Mouse (Mus musculus): Measurements from ENCODE around the gene Itpkc. TPM values are rescaled to one million over a fixed set of nuclear protein-coding genes. Genes with fewer than 3 reads are reported as not detected.
A peak's percentile ranks its signal among the peaks of the same experiment; 100 is the strongest.

Itpkc gene
- total RNA-seq, 1 experiment, result 10.5 TPM

- Histone ChIP-seq H3K27ac (ENCODE audit: insufficient read depth, low read depth, low read length, poor library complexity, severe bottlenecking) (no peak overlapping the region; the same call in none of the 2 replicates), H3K36me3 (ENCODE audit: control insufficient read depth, insufficient read depth, low read length, poor library complexity, severe bottlenecking) (no peaks in the 10 kb centered on the region; the same call in 1 of the 2 replicates), H3K4me3 (ENCODE audit: insufficient read depth in 1 of 2, low read depth in 1 of 2, low read length in 2 of 2, poor library complexity in 1 of 2, severe bottlenecking in 1 of 2) (peak overlapping the region; percentile 72 to 87), H3K9ac (ENCODE audit: insufficient read depth, low read depth, low read length, poor library complexity, severe bottlenecking) (peak overlapping the region; percentile 95), H3K9me3 (ENCODE audit: control insufficient read depth, insufficient read depth, low read depth, low read length) (no peaks in the 10 kb centered on the region), H3K4me1 (ENCODE audit: control insufficient read depth in 2 of 2, insufficient read depth in 2 of 2, low read length in 2 of 2, poor library complexity in 1 of 2) (peaks cover 3 to 14% of the 10 kb centered on the region in 2 experiments; a peak in 3 of 4 replicates)
- in situ Hi-C loops (cut with MboI; ENCODE audit: low sequenced_read_pairs in 2 of 2, unreplicated experiment in 2 of 2), result no loop called here
- TF ChIP-seq ZC3H11A (IDR thresholded peaks at IDR 0.05; ENCODE audit: borderline replicate concordance, low read depth, low read length) (no peak), HCFC1 (IDR thresholded peaks at IDR 0.05; ENCODE audit: borderline replicate concordance, insufficient read depth, low read length) (no peak), CHD2 (IDR thresholded peaks at IDR 0.05; ENCODE audit: low read depth, low read length) (no peak)
- no peak for DNase-seq (ENCODE audit: low read depth, low spot score)
Observed at GRCm38 (mm10) chr7:27165007-27165655, 63.3 kb downstream of the Itpkc start.

GRCm38 (mm10) chr7:27164112-27164947, 64.1 kb downstream of the Itpkc start:
- Histone ChIP-seq H3K4me1 (ENCODE audit: control insufficient read depth in 2 of 2, insufficient read depth in 2 of 2, low read length in 2 of 2, poor library complexity in 1 of 2) (peaks cover 3 to 15% of the 10 kb centered on the region in 2 experiments; a peak in 3 of 4 replicates), H3K9ac (ENCODE audit: insufficient read depth, low read depth, low read length, poor library complexity, severe bottlenecking) (peak overlapping the region; percentile 95), H3K27ac (ENCODE audit: insufficient read depth, low read depth, low read length, poor library complexity, severe bottlenecking) (no peak overlapping the region; the same call in 1 of the 2 replicates), H3K4me3 (ENCODE audit: insufficient read depth in 1 of 2, low read depth in 1 of 2, low read length in 2 of 2, poor library complexity in 1 of 2, severe bottlenecking in 1 of 2) (peak overlapping the region; percentile 72 to 87), H3K36me3 (ENCODE audit: control insufficient read depth, insufficient read depth, low read length, poor library complexity, severe bottlenecking) (peaks cover 4% of the 10 kb centered on the region; the same call in 1 of the 2 replicates), H3K9me3 (ENCODE audit: control insufficient read depth, insufficient read depth, low read depth, low read length) (no peaks in the 10 kb centered on the region)
- no peak for DNase-seq (ENCODE audit: low read depth, low spot score)
- in situ Hi-C loops (cut with MboI; ENCODE audit: low sequenced_read_pairs in 2 of 2, unreplicated experiment in 2 of 2), result no loop called here
- TF ChIP-seq ZNF384 (IDR thresholded peaks at IDR 0.05; ENCODE audit: low read depth, low read length), result no peak
- no peak for TF ChIP-seq MAFK (IDR thresholded peaks at IDR 0.05; ENCODE audit: insufficient read depth, low read depth, low read length)
- TF ChIP-seq ZC3H11A (IDR thresholded peaks at IDR 0.05; ENCODE audit: borderline replicate concordance, low read depth, low read length), result no peak
- TF ChIP-seq HCFC1 (IDR thresholded peaks at IDR 0.05; ENCODE audit: borderline replicate concordance, insufficient read depth, low read length), result peak; percentile 63; the same call in 1 of the 2 replicates

- no peaks in the 10 kb centered on the region for H3K9me3 ChIP-seq (ENCODE audit: control insufficient read depth, insufficient read depth, low read depth, low read length)
- H3K36me3 ChIP-seq (ENCODE audit: control insufficient read depth, insufficient read depth, low read length, poor library complexity, severe bottlenecking), result peaks cover 12% of the 10 kb centered on the region
- no peak overlapping the region for H3K9ac ChIP-seq (ENCODE audit: insufficient read depth, low read depth, low read length, poor library complexity, severe bottlenecking)
- no peak overlapping the region for H3K27ac ChIP-seq (ENCODE audit: insufficient read depth, low read depth, low read length, poor library complexity, severe bottlenecking)
- H3K4me1 ChIP-seq (ENCODE audit: control insufficient read depth in 2 of 2, insufficient read depth in 2 of 2, low read length in 2 of 2, poor library complexity in 1 of 2), result peaks cover 3 to 15% of the 10 kb centered on the region in 2 experiments; a peak in 3 of 4 replicates
- DNase-seq (ENCODE audit: low read depth, low spot score), result no peak
- TF ChIP-seq ZC3H11A (IDR thresholded peaks at IDR 0.05; ENCODE audit: borderline replicate concordance, low read depth, low read length), result no peak
- no peak for TF ChIP-seq HCFC1 (IDR thresholded peaks at IDR 0.05; ENCODE audit: borderline replicate concordance, insufficient read depth, low read length)
- TF ChIP-seq CHD2 (IDR thresholded peaks at IDR 0.05; ENCODE audit: low read depth, low read length), result no peak
- no peak for TF ChIP-seq ZNF384 (IDR thresholded peaks at IDR 0.05; ENCODE audit: low read depth, low read length)
- no peak for TF ChIP-seq MAFK (IDR thresholded peaks at IDR 0.05; ENCODE audit: insufficient read depth, low read depth, low read length)
- no peak overlapping the region for H3K4me3 ChIP-seq (ENCODE audit: insufficient read depth in 1 of 2, low read depth in 1 of 2, low read length in 2 of 2, poor library complexity in 1 of 2, severe bottlenecking in 1 of 2)
- in situ Hi-C loops (cut with MboI; ENCODE audit: low sequenced_read_pairs in 2 of 2, unreplicated experiment in 2 of 2), result no loop called here
Observed at GRCm38 (mm10) chr7:27163450-27163805, 65.0 kb downstream of the Itpkc start.

- Histone ChIP-seq H3K9ac (ENCODE audit: insufficient read depth, low read depth, low read length, poor library complexity, severe bottlenecking) (no peak overlapping the region), H3K36me3 (ENCODE audit: control insufficient read depth, insufficient read depth, low read length, poor library complexity, severe bottlenecking) (peaks cover 17% of the 10 kb centered on the region), H3K4me3 (ENCODE audit: insufficient read depth in 1 of 2, low read depth in 1 of 2, low read length in 2 of 2, poor library complexity in 1 of 2, severe bottlenecking in 1 of 2) (no peak overlapping the region), H3K27ac (ENCODE audit: insufficient read depth, low read depth, low read length, poor library complexity, severe bottlenecking) (no peak overlapping the region), H3K9me3 (ENCODE audit: control insufficient read depth, insufficient read depth, low read depth, low read length) (no peaks in the 10 kb centered on the region), H3K4me1 (ENCODE audit: control insufficient read depth in 2 of 2, insufficient read depth in 2 of 2, low read length in 2 of 2, poor library complexity in 1 of 2) (peaks cover 3 to 15% of the 10 kb centered on the region in 2 experiments; a peak in 3 of 4 replicates)
- DNase-seq (ENCODE audit: low read depth, low spot score), result no peak
- TF ChIP-seq CHD2 (IDR thresholded peaks at IDR 0.05; ENCODE audit: low read depth, low read length), result no peak
- TF ChIP-seq ZC3H11A (IDR thresholded peaks at IDR 0.05; ENCODE audit: borderline replicate concordance, low read depth, low read length), result no peak
- no peak for TF ChIP-seq ZNF384 (IDR thresholded peaks at IDR 0.05; ENCODE audit: low read depth, low read length)
- TF ChIP-seq HCFC1 (IDR thresholded peaks at IDR 0.05; ENCODE audit: borderline replicate concordance, insufficient read depth, low read length), result no peak
- no peak for TF ChIP-seq MAFK (IDR thresholded peaks at IDR 0.05; ENCODE audit: insufficient read depth, low read depth, low read length)
- in situ Hi-C loops (cut with MboI; ENCODE audit: low sequenced_read_pairs in 2 of 2, unreplicated experiment in 2 of 2), result no loop called here
Observed at GRCm38 (mm10) chr7:27162780-27163449, 65.5 kb downstream of the Itpkc start.
